Mouse (Mus musculus): ENCODE measurements at regions not wholly inside any gene's neighbourhood (a gene's known extent, or its start where the extent isn't known, plus 50 kb on each side); places are given as distances from the start of the nearest gene placed in this dataset.
A peak's percentile ranks its signal among the peaks of the same experiment; 100 is the strongest.

DNA sequence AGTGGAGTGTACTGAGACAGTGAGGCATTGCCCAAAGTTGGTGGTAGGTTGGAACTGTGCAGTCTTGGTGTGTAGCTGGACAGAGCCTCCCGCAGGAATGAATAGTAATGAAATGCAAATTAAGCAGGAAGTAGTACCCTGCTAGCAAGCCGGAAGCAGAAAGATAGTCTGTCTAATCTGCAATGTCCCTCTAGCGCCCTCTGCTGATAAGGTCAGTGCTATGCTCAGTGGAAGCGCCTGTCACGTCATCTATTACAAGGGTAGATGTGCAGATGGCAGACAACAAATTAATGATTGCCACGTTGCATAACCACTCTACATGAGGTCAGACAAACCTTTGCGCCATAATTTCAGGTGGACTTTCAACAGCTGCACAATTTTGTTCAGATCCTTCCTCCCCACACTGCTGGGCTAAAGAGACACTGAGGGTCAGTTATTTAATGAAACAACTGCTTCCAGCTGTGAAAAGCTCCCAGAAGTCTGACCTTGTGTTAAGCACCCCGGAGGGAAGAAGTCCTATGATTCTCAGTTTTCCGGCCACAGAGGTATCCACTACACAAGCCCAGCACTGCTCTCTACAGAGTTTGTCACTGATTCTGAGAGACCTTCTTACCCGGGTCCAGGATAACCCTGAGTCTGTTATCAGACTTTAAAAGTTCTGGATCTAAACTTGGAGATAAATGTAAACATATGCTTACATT, 201.4 kb upstream of the Lrig3 start:
- Histone ChIP-seq H3K4me3 (replicated peaks; ENCODE audit: insufficient read depth, low read depth, low read length) (no peak overlapping the region), H3K4me1 (ENCODE audit: control insufficient read depth, insufficient read depth, low read length) (no peaks in the 10 kb centered on the region), H3K27me3 (ENCODE audit: control insufficient read depth, insufficient read depth, low read length) (no peaks in the 10 kb centered on the region), H3K27ac (ENCODE audit: insufficient read depth, low read length) (no peak overlapping the region)
- 67% methylated on average over 10 of the region's 10 CpGs for WGBS
- TF ChIP-seq CTCF (IDR thresholded peaks at IDR 0.05; ENCODE audit: borderline replicate concordance, insufficient read depth, low read depth, low read length) (peak; percentile 22; the same call in 1 of the 2 replicates), POLR2A (IDR thresholded peaks at IDR 0.05; ENCODE audit: borderline replicate concordance, insufficient read depth, low read length) (no peak)
- no peak for DNase-seq

DNA sequence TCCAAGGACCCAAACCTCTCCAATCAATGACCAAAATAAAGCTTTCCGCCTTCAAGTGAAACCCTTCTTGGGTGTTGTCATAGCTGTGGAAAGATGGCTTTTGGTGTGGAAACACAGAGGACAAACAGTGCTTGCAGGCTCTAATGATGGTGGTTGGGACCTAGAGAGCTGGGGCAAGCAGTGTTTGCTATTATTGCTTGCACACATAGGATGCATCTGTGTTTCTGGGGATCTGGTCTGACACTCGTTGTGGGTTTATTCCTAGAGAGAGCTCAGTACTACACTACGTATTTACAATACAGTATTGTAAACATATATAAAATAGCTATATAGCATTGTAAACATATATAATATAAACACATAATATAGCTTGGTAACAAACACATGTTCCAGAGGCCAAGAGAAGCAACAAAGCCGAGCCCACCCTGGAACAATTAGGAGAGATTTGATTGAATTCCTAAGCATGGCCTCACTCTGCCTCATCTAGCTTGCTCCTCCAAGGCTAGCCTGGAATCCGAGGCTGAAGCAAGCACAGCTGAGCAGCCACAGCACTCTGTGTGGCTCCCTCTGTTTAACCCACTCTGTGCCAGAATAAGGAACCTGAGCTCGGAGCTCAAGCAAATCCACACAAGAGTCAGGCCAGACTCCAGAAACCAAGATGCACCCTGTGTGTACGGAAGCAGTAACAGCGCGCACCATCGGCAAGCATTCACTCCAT, 200.7 kb upstream of the Lrig3 start:
- H3K27me3 ChIP-seq (ENCODE audit: control insufficient read depth, insufficient read depth, low read length), result no peaks in the 10 kb centered on the region
- no peak overlapping the region for H3K4me3 ChIP-seq (replicated peaks; ENCODE audit: insufficient read depth, low read depth, low read length)
- no peak for TF ChIP-seq POLR2A (IDR thresholded peaks at IDR 0.05; ENCODE audit: borderline replicate concordance, insufficient read depth, low read length)
- H3K4me1 ChIP-seq (ENCODE audit: control insufficient read depth, insufficient read depth, low read length), result no peaks in the 10 kb centered on the region
- DNase-seq, result no peak
- 83% methylated on average over 10 of the region's 10 CpGs for WGBS
- no peak overlapping the region for H3K27ac ChIP-seq (ENCODE audit: insufficient read depth, low read length)

DNA sequence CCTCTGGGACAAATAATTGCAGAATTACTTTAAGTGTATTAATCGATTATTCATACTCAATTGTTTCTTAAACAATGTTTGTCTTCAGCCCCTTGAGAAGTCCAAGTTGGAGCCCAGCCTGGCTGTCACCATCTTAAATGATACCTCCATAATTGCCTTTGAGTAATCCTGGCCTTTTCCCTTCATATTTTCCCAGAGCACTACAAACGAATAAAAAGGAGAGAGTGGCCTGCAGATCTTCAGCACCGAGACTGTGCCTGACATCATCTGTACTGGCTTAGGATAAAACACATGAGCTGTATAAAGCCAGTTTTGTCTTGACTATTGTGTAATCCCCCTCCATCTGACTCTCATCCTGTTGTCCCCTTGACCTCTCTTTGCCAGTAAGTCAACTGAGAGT, 197.7 kb upstream of the Lrig3 start:
- WGBS, result 60% methylated on average over 3 of the region's 3 CpGs
- Histone ChIP-seq H3K4me1 (ENCODE audit: control insufficient read depth, insufficient read depth, low read length) (no peaks in the 10 kb centered on the region), H3K4me3 (replicated peaks; ENCODE audit: insufficient read depth, low read depth, low read length) (no peak overlapping the region), H3K27me3 (ENCODE audit: control insufficient read depth, insufficient read depth, low read length) (no peaks in the 10 kb centered on the region), H3K27ac (ENCODE audit: insufficient read depth, low read length) (no peak overlapping the region)
- no peak for DNase-seq
- TF ChIP-seq CTCF (IDR thresholded peaks at IDR 0.05; ENCODE audit: borderline replicate concordance, insufficient read depth, low read depth, low read length) (no peak), POLR2A (IDR thresholded peaks at IDR 0.05; ENCODE audit: borderline replicate concordance, insufficient read depth, low read length) (no peak)

DNA sequence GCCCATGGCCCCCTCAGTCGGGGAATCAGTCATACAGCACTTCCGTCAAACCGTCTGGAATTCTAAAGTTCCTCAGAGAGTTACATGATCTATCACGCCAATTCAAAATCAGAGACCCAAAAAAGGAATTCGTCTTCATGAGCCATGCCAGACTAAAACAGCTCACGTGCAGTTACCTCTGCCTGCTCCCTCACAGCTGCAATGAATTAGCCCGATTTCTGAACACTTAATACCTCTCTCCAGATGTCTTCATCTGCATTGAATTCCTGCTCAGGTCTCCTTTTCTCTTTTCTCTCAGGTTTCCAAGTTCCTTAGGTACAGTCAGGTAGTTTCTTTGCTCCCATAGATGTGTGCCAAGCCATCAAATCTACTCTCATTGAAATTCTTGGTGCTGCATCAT, 192.4 kb upstream of the Lrig3 start:
- Histone ChIP-seq H3K4me1 (ENCODE audit: control insufficient read depth, insufficient read depth, low read length) (no peaks in the 10 kb centered on the region), H3K4me3 (replicated peaks; ENCODE audit: insufficient read depth, low read depth, low read length) (no peak overlapping the region), H3K27ac (ENCODE audit: insufficient read depth, low read length) (no peak overlapping the region), H3K27me3 (ENCODE audit: control insufficient read depth, insufficient read depth, low read length) (no peaks in the 10 kb centered on the region)
- DNase-seq, result no peak
- no peak for TF ChIP-seq CTCF (IDR thresholded peaks at IDR 0.05; ENCODE audit: borderline replicate concordance, insufficient read depth, low read depth, low read length)
- TF ChIP-seq POLR2A (IDR thresholded peaks at IDR 0.05; ENCODE audit: borderline replicate concordance, insufficient read depth, low read length), result no peak
- 84% methylated on average over 7 of the region's 7 CpGs for WGBS

DNA sequence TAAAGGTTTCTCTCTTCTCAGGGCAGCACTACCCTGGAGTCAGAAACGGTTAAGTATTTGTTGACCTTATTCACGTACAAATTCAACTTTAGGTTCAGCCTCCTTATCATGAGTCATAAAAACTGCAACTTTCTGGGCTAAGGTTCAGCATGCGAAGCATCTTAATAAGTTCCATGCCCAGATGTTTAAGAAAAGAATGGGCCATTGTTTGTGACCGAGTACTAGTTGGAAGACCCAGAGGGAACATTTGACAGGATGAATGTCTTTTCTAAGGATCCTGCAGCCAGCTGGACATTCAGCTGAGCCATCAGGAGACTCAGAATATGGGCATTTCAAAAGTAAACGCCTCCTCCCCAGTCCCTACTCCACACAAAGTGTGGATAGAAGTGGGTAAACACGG, 183.5 kb upstream of the Lrig3 start:
- Histone ChIP-seq H3K27me3 (ENCODE audit: control insufficient read depth, insufficient read depth, low read length) (no peaks in the 10 kb centered on the region), H3K4me1 (ENCODE audit: control insufficient read depth, insufficient read depth, low read length) (no peaks in the 10 kb centered on the region; the same call in 1 of the 2 replicates), H3K4me3 (replicated peaks; ENCODE audit: insufficient read depth, low read depth, low read length) (no peak overlapping the region), H3K27ac (ENCODE audit: insufficient read depth, low read length) (no peak overlapping the region)
- TF ChIP-seq CTCF (IDR thresholded peaks at IDR 0.05; ENCODE audit: borderline replicate concordance, insufficient read depth, low read depth, low read length) (no peak), POLR2A (IDR thresholded peaks at IDR 0.05; ENCODE audit: borderline replicate concordance, insufficient read depth, low read length) (no peak)
- 71% methylated on average over 6 of the region's 6 CpGs for WGBS
- no peak for DNase-seq

DNA sequence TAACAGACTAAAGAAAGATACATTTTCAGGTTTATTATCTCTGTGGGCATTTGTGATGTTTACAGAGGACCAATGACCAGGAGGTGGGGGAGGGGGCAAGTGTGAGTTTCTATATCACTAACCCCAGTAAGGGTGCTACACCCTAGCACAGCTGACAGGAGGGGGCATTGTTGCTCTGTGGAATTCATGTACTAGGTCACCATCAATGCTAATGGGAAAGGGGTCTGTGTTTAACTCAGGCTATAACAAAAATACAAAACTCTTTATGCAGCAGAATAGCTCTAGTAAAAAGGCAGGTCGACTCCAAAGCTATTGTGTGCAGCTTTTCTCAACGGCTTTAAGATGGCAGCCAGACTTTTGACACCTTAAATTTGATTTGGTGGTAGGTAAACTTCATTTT, 181.1 kb upstream of the Lrig3 start:
- DNase-seq, result no peak
- no peaks in the 10 kb centered on the region; the same call in 1 of the 2 replicates for H3K4me1 ChIP-seq (ENCODE audit: control insufficient read depth, insufficient read depth, low read length)
- H3K4me3 ChIP-seq (replicated peaks; ENCODE audit: insufficient read depth, low read depth, low read length), result no peak overlapping the region
- no peaks in the 10 kb centered on the region for H3K27me3 ChIP-seq (ENCODE audit: control insufficient read depth, insufficient read depth, low read length)
- no peak for TF ChIP-seq POLR2A (IDR thresholded peaks at IDR 0.05; ENCODE audit: borderline replicate concordance, insufficient read depth, low read length)
- 0 out of 2 replicates have a peak, but pooled peaks have one; percentile 2 for TF ChIP-seq CTCF (IDR thresholded peaks at IDR 0.05; ENCODE audit: borderline replicate concordance, insufficient read depth, low read depth, low read length)
- WGBS, result 38% methylated on average over 2 of the region's 2 CpGs
- H3K27ac ChIP-seq (ENCODE audit: insufficient read depth, low read length), result no peak overlapping the region

DNA sequence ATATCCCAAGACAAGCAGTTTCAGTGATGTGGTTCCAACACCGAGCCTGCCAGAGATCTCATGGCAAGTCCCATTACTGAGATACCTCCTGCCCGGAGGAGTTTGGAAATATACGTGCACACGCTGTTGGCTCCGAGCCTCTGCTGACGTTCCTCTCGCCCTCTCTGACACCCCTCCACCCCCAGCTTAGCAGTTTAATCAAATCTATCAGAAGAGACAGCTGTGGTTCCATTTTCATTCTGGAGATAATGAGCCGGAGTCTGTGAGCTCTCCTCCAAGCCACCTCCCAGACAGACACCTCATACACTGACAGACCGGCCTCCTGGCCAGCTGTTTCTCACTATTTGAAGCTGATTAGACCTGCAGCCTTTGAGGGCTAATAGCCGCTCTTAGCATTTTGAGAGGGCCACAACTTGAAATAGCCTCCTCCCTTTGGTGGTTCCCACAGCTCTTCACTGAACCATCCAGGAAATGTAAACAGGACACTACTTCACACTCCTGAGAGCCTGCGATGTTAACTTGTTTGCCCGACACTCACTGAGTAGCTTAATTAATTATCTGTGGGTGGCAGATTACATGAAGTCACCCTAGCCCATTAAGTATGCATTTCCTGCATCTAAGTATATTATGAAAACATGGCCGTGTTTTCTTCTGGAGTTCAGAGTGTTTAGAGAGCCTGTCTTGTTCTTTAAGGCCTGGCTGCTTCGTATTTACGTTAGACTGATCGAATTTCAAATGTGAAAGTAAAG, 180.3 kb upstream of the Lrig3 start:
- TF ChIP-seq CTCF (IDR thresholded peaks at IDR 0.05; ENCODE audit: borderline replicate concordance, insufficient read depth, low read depth, low read length), result no peak
- no peak for TF ChIP-seq POLR2A (IDR thresholded peaks at IDR 0.05; ENCODE audit: borderline replicate concordance, insufficient read depth, low read length)
- no peak overlapping the region for H3K27ac ChIP-seq (ENCODE audit: insufficient read depth, low read length)
- peak in 1 of 2 experiments; percentile 11 for DNase-seq
- H3K27me3 ChIP-seq (ENCODE audit: control insufficient read depth, insufficient read depth, low read length), result no peaks in the 10 kb centered on the region
- H3K4me1 ChIP-seq (ENCODE audit: control insufficient read depth, insufficient read depth, low read length), result no peaks in the 10 kb centered on the region; the same call in 1 of the 2 replicates
- no peak overlapping the region for H3K4me3 ChIP-seq (replicated peaks; ENCODE audit: insufficient read depth, low read depth, low read length)
- WGBS, result 61% methylated on average over 16 of the region's 16 CpGs
